Mouse (Mus musculus) lung, adult 2 months (tissue): ENCODE results near the gene Slc43a2. TPM values are rescaled to one million over a fixed set of nuclear protein-coding genes. Genes with fewer than 3 reads are reported as not detected.

Source experiments
- DNase-seq: peaks from one replicate; pipeline ENCODE4 v3.0.0; 2022
- H3K4me1 ChIP-seq: fragments of 200-500 bp; 2 replicates; pipeline ENCODE4 v1.6.1; 2011; ENCODE audit warnings: low read length; ENCODE audit not compliant: control insufficient read depth, insufficient read depth
- H3K4me3 ChIP-seq: fragments of 200-500 bp; replicated peaks from 2 replicates; pipeline ENCODE3; 2011; ENCODE audit warnings: low read depth, mild to moderate bottlenecking, control low read depth, low read length; ENCODE audit errors: extremely low read depth
- CTCF ChIP-seq: fragments of 200-500 bp; IDR thresholded peaks from 2 replicates; pipeline ENCODE4 v1.5.1; 2011; ENCODE audit warnings: mild to moderate bottlenecking, low read length, control low read depth; ENCODE audit not compliant: insufficient read depth
- POLR2A ChIP-seq: fragments of 200-500 bp; IDR thresholded peaks from 2 replicates; pipeline ENCODE4 v1.6.1; 2011; ENCODE audit warnings: low read depth, mild to moderate bottlenecking, control low read depth, low read length, borderline replicate concordance; ENCODE audit errors: extremely low read depth
- WGBS: fragments of 180-500 bp; shearing (Covaris S2); methylation state at CpG from one replicate; pipeline ENCODE4 v1.1.7; 2018; 5-methylcytosine and 5-hydroxymethylcytosine counted together
- polyA plus RNA-seq: library from polyadenylated mRNA; depleted of rRNA; stranded (reverse); fragments of >200 nt; gene quantifications from 2 replicates; pipeline ENCODE4 v1.2.3, GENCODE M21; 2012; rRNA removed

The Slc43a2 gene
- 68.2 and 78.7 TPM in 2 replicates for polyA plus RNA-seq

DNA sequence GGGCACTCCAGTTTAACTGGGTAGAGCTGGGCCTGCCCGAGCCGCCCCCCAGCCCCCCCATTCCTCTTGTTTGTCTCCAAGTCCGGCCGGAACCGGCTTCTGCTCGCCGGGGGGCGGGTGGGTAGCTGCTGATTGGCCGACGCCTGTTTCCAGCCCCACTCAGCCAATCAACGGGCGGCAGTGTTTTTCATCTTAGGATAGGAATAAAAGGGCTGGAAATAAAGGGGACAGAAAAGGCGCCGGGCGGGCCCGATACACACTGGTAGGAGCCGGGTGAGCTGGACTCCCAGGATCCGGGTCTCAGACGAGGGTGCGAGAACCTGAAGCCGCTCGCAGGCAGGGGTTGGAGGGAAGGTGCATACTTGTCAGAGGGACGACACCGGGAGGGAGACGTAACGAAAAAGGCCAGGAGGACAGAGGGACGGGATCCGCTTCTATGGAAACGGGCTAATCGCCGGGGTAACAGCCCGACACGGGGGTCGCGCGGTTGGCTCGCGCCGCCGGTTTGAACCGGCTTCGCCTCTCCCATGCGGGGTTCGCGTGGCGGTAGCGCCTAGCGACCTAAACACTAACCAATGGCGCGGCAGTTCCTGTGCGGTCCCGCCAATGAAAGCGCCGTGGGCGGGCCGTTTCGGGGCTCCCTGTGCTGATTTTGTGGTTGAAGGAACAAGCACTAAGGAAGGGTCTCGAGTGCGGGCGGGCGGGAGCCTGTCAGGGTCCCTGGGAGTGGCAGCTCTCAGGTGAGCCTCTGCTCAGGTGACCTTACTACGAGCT is at the start of gene Slc43a2:
TSS of gene Slc43a2 (plus strand) at position 226 of the 774 bp plus-strand sequence.
- TF ChIP-seq POLR2A (peak; percentile 50; the same call in 1 of the 2 replicates), CTCF (no peak)
- peak within 1 kb of the TSS; percentile 98 for H3K4me3 ChIP-seq
- WGBS = under 1% methylated on average over 59 of the region's 62 CpGs
- DNase-seq = peak; percentile 91
- H3K4me1 ChIP-seq = peaks cover 11% of the 10 kb centered on the region

DNA sequence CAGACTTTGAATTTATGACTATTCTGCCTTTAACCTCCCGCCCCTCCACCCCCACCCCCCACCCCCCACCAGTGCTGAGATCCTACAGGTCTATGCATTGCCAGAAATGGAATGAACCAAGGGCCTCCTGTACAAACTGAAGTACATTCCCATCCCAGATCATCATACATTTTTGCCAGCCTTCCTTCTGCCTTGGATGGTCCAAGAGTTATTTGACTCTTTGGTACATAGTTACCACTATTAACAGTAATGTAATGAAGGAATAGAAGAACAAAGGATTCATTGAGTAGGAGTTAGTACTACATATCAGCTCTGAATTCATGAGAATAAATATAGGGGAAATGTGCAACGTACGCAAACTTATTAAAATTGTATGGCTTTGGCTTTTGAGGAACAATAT is 45.3 kb upstream of the Slc43a2 start:
- WGBS = 21% methylated on average over 3 of the region's 3 CpGs
- TF ChIP-seq POLR2A = no peak
- TF ChIP-seq CTCF = no peak
- H3K4me3 ChIP-seq = no peak overlapping the region
- DNase-seq = no peak
- peaks cover 9% of the 10 kb centered on the region for H3K4me1 ChIP-seq

DNA sequence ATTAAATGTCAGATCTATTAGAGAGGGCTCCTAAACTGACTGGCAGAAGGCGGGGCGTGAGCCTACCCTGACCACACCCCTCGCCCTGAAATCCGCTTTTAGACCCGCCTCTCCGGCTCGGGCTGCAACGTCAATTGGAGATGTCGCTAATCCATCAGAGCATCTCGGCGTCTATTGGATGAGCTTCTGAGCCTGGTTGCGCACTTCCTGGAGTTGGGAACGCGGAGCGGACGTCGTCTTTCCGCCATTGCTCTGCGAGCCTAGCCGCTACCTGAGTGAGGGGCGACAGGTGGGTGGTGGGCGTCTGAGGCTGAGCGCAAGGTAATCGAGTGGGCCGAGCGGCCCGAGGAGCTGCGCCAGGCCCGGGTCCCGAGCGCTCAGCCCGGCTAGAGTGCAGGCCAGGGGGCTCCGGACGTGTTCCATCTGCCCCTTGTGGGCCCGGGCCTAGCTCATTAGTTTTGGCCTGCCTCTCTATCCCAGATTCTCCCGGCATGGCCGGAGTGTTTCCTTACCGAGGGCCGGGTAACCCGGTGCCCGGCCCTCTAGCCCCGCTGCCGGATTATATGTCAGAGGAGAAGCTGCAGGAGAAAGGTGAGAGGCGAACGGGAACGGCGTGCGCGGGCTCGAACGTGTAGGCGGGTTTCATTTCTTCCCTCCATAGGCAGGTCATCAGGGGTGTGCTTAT is 44.8 kb upstream of the Slc43a2 start, which contains the start of gene Prpf8:
TSS of gene Prpf8 (plus strand) at position 216 of the 685 bp plus-strand sequence.
- peak within 1 kb of the TSS; percentile 83 for H3K4me3 ChIP-seq
- no peak for TF ChIP-seq CTCF
- peak; percentile 88; the same call in 1 of the 2 replicates for TF ChIP-seq POLR2A
- DNase-seq = peak; percentile 99
- H3K4me1 ChIP-seq = peaks cover 9% of the 10 kb centered on the region
- under 1% methylated on average over 52 of the region's 52 CpGs for WGBS

DNA sequence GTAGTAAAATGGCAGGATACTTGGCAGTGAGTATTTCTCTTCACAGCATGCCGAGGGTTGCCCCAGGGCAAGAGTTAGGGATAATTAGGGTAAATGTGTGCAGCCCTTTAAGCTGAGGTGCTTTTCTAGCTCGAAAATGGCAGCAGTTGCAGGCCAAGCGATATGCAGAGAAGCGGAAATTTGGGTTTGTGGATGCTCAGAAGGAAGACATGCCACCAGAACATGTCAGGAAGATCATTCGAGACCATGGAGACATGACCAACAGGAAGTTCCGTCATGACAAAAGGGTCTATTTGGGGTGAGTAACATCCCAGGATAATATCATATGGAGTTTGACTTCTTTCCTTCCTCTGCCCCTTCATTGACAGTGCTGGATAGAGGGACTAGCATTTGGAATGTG is 44.0 kb upstream of the Slc43a2 start:
- H3K4me1 ChIP-seq = peaks cover 9% of the 10 kb centered on the region
- WGBS = 19% methylated on average over 6 of the region's 6 CpGs
- peak overlapping the region; percentile 83 for H3K4me3 ChIP-seq
- TF ChIP-seq CTCF = no peak
- no peak for TF ChIP-seq POLR2A
- DNase-seq = no peak

DNA sequence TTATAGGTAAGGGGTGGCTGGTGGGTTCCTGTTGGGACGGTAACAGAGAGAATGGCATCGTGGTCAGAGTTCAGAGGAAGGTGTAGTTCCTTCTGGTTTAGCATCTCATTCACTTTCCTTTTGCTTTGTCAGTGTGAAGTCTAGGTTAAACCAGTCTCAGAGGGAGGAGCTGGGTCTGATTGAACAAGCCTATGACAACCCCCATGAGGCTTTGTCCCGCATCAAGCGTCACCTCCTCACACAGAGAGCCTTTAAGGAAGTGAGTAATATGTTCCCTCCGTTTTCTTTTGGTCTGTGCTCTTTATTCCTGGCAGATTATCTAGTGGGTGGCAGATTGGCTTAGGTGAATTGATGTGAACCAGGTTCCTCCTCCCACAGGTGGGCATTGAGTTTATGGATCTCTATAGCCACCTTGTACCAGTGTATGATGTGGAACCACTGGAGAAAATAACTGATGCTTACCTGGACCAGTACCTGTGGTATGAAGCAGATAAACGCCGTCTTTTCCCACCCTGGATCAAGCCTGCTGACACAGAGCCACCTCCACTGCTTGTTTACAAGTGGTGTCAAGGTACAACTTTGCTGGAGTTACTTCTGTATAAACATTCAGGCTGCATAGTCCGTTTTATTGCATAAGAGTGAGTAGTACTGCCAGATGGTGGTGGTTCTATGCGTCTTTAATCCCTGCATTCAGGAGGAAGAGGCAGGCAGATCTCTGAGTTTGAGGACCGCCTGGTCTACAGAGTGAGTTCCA is 37.0 kb upstream of the Slc43a2 start:
- 85% methylated on average over 10 of the region's 10 CpGs for WGBS

DNA sequence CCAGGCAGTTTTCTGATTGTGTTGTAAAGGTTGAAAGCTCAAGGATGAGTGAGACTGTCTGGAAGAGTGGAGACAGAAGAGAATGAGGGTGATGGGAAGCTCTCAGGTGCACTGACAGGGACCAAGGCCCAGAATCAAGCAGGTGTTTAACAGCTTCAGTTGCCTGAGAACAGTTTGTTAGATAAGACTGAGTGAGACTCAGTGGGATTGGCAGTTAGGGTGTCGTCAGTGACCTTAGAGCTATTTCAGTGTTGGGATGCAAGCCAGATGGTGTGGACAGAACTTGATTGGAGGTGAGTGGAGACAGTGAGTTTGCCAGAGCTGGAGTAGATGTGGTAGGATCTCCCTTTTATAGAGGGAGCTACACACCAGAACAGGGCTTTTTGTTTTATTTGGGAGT is 33.4 kb upstream of the Slc43a2 start:
- TF ChIP-seq CTCF = no peak
- no peak for TF ChIP-seq POLR2A
- H3K4me1 ChIP-seq = no peaks in the 10 kb centered on the region
- 54% methylated on average over 1 of the region's 1 CpGs for WGBS
- no peak for DNase-seq
- no peak overlapping the region for H3K4me3 ChIP-seq

More for the DNA sequence above, 37.0 kb upstream of the Slc43a2 start:
- no peak for TF ChIP-seq POLR2A
- no peak for TF ChIP-seq CTCF
- DNase-seq = no peak
- Histone ChIP-seq H3K4me1 (no peaks in the 10 kb centered on the region), H3K4me3 (no peak overlapping the region)

DNA sequence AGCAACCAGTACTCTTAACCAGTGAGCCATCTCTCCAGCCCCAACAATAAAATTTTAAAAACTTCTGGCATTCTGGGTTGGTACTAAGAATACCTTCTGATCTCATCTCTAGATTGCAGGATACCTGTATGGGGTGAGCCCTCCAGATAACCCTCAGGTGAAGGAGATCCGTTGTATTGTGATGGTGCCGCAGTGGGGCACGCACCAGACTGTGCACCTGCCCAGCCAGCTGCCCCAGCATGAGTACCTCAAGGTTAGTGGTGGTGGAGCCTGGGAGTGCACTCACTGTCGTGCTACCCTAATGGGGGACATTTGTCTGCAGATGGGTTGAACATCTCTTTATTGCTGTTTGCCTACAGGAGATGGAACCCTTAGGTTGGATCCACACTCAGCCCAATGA is 23.3 kb upstream of the Slc43a2 start:
- TF ChIP-seq POLR2A = no peak
- 97% methylated on average over 4 of the region's 4 CpGs for WGBS
- H3K4me1 ChIP-seq = peaks cover 8% of the 10 kb centered on the region
- DNase-seq = no peak
- H3K4me3 ChIP-seq = no peak overlapping the region

DNA sequence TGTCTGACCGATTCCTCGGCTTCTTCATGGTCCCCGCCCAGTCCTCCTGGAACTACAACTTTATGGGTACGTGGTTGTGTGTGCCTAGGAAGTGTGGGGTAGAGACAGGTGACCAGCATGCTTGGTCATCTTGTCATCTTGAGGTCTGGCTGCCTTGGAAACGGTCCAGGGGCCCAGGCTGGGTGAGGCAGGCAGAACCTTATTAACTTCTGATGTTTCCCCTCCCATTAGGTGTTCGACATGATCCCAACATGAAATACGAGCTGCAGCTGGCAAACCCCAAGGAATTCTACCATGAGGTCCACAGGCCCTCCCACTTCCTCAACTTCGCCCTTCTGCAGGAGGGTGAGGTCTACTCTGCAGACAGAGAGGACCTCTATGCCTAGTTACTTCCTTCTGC is 22.6 kb upstream of the Slc43a2 start:
- WGBS = 49% methylated on average over 8 of the region's 8 CpGs
- no peak for DNase-seq
- Histone ChIP-seq H3K4me1 (peaks cover 8% of the 10 kb centered on the region), H3K4me3 (no peak overlapping the region)
- TF ChIP-seq POLR2A (no peak), CTCF (no peak)

DNA sequence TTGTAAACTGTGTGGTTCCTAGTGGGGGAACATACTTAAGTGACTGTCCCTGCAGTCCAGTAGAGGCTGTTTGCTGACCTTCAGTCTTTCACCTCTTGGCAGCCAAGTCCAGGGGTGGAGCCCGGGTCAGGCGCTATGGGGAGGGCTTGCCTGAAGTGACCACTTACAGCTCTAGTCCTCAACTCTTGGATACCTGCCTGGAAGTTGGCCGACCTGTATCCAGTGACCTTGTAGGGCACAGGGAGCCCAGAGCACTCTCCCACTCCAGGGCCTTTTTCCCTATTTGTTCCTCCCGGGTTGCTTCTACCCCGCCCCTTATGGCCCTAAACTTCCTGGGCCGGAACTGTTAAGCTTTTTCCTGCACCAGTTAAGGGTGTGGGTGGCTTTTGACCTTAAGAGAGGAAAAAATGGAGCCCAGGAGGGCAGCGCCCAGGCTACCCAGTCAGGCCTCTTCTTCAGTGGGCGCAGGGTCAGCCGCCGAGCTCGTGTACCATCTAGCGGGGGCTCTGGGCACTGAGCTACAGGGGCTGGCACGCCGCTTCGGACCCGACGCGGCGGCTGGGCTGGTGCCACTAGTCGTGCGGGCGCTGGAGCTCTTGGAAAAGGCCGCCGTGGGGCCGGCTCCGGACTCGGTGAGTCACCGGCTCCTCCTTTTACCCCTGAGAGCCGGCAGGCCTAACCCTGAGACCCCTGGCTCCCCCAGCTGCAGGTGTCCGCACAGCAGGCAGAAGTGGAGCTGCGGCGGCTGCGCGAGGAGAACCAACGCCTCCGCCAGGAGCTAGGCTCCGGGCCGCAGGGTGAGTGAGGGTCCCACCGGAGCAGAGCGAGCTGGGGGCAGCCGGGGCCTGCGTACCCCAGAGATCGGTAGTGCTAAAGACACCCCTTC is 21.5 kb upstream of the Slc43a2 start, which contains the start of gene Rilp:
TSS of gene Rilp (plus strand) at position 354 of the 886 bp plus-strand sequence.
- WGBS = 2% methylated on average over 43 of the region's 43 CpGs

More for the DNA sequence above, 21.5 kb upstream of the Slc43a2 start, which contains the start of gene Rilp:
- Histone ChIP-seq H3K4me3 (peak within 1 kb of the TSS; percentile 79), H3K4me1 (peaks cover 8% of the 10 kb centered on the region)
- DNase-seq = peak; percentile 83
- TF ChIP-seq CTCF = no peak
- 0 out of 2 replicates have a peak, but pooled peaks have one; percentile 37 for TF ChIP-seq POLR2A
